Mouse (Mus musculus) CH12F3 (cell line): ENCODE data around the gene Gapdh.
"Not testable (repeated sequence)": the region's sequence is repeated elsewhere in the genome, so short reads cannot be mapped to it uniquely, and the experiment has no call there.

Source experiments
- in situ Hi-C: fragments of 300-500 bp; cut with MboI; formaldehyde crosslinking; loops from 2 replicates; pipeline ENCODE4 v1.14.3; 2020; ENCODE audit warnings: low sequenced_read_pairs

The Gapdh gene

DNA sequence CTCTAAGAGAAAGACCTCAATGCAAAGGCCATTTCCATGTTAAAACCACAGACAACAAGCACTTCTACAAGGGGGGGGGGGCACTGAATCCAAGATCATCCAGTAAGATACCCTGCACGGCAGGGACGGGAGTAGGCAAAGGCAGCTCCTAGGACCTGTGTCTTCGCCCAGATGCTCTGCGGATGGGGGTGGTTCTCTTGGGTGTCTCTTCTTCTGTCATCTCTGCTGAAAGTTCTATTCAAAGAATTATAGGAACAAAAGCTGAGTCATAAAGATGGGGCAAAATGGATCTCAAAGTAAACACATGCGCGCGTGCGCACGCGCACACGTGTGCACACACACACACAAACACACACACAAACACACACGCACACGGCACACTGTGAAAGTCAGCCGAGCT is 1.8 kb upstream of the Gapdh start:
- in situ Hi-C loops = no loop called here

- in situ Hi-C loops = no loop called here
Observed at GRCm38 (mm10) chr6:125166861-125167650, 789 bp upstream of the Gapdh start.

GRCm38 (mm10) chr6:125165328-125165891 is 857 bp downstream of the Gapdh start:
- in situ Hi-C loops = no loop called here

- in situ Hi-C loops = no loop called here
Observed at GRCm38 (mm10) chr6:125164672-125165327, 1.5 kb downstream of the Gapdh start.

DNA sequence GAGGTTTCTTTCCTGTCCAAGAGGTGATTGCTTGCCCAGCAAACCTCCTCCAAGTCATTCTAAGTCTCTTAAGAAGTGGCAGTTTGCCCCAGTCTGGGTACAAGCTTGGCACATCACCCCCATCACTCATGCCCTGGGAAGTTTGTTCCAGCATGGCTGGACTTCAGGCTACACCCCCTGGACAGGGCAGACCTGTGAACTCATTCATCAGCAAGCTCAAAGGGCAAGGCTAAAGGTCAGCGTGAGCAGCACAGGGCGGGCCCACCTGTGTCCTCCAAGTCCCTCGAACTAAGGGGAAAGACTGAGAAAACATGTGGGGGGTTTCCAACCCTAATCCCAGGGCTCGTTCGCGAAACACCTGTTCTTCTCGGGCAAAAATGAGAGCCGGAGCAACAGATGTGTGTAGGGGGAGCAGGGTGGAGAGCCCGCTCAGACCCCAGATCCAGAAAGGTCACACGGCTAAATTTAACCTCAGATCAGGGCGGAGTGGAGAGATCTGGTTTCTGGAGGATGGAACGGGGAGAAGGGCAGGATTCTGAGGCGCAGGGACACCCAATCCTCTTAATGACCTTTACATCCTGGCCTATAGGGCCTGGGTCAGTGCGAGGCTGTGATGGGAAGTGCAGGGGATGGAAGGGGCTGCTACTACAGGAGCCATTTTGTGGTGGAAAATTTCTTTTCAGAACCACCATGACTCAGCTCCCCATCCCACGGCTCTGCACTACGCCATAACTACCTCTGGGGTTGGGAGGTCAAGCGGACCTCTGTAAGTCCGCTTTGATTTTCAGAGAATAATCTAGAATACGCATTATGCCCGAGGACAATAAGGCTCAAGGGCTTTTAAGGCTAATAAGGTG is 2.2 kb downstream of the Gapdh start:
- in situ Hi-C loops = no loop called here

DNA sequence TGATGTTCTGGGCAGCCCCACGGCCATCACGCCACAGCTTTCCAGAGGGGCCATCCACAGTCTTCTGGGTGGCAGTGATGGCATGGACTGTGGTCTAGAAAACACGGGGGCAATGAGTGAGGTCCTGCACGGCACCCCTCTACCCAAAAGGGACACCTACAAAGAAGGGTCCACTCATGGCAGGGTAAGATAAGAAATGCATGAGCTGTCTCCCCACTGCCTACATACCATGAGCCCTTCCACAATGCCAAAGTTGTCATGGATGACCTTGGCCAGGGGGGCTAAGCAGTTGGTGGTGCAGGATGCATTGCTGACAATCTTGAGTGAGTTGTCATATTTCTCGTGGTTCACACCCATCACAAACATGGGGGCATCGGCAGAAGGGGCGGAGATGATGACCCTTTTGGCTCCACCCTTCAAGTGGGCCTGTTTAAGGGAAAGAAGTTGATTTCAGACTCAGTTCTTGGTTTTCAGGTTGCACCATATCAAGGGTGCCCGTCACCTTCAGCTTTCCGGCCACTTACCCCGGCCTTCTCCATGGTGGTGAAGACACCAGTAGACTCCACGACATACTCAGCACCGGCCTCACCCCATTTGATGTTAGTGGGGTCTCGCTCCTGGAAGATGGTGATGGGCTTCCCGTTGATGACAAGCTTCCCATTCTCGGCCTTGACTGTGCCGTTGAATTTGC is 3.5 kb downstream of the Gapdh start:
- in situ Hi-C loops = not testable (repeated sequence)

GRCm38 (mm10) chr6:125161971-125162370 is 4.3 kb downstream of the Gapdh start:
- in situ Hi-C loops = not testable (repeated sequence)

DNA sequence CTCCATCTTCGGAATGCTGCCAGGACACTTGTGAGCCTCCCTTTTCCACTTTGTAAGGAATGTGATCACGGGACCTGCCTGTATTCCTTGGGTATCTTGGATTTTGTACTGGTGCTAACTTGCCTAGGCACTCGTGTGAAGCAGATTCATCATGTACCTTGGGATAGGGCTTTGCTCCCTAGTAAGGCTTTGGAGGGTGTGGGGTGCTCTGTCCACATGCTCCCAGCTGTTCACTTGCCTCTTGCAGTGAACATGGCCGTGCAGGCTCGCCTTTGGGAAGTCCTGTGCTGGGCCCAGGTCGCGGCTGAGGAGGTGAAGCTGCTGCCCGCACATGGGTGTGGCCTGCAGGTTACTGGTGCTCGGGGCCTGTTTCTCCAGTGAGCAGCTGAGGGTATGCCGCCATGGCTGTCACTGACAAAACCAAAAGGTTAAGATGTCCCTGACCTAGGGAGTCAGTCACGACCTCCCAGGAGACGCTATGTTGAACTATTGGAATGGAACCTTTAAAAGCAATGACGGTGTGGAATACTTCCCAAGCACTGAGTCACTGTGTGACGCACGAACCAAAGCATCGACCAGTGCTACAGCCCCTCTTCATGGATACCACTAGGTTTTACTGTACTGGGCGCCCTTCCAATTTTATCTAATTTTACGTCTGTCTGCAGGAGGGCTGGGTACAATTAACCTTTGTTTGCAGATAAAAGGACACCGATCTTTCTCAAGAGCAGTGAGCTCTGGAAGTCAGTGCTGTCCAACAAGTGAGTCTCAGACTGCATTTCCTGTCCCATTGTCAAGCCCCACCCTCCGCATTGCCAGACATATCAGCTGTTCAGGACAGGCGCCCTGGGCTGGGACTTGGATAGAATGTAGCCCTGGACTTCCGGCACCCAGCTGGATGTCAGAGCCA is 5.2 kb downstream of the Gapdh start:
- in situ Hi-C loops = no loop called here

DNA sequence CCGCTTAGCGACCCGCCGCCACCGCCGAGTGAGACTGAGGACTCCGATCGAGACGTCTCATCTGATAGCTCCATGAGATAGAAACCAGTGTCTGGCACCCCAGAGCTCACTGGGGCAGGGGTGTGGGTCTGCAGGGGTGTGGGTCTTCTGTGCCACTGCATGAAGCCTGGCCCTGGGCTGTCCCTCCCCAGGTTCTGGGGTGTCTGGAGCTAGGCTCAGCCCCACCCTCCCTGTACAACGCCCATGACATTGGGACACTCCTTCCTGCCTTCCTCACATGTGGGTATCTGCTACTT is 5.8 kb downstream of the Gapdh start:
- in situ Hi-C loops = no loop called here

DNA sequence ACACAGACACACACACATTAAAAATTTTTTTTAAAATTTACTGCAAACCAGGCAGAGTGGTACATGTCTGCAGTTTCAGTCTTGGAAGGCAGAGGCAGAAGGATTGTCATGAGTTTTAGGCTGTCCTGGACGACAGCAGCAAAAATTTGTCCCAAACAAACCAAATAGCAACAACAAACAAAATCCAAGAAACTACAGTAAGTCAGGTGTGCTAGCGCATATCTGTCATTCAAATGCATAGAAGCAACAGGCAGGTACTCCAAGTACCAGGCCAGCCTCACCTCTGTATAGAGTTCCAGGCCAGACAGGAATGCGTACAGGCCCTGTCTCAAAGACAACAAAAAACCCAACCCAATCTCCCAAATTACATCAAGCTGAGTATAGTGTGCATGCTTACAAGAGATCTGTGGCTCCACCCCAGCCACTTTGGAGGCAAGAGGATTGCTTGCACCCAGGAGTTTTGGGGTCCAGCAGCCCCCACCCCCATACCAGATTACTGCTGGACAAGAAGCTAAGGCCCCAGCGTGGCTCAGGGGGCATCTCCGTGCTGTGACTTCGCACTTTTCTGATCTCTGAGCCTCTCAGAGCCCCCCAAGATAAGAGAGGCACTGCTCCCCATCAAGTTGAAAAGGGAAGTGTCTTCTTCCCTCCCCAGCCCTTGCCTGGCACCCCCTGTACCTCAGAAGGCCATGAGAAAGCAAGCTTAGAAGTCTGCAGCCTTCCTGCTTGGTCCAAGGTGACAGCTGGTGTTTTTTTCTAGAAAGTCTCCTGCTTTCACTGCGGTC is 6.3 kb downstream of the Gapdh start:
- in situ Hi-C loops = loop anchor here (10.0 kb wide), 1 partner anchor 115 kb away; no protein-coding TSS in a partner anchor

GRCm38 (mm10) chr6:125158944-125159492 is 7.2 kb downstream of the Gapdh start:
- in situ Hi-C loops = loop anchor here (10.0 kb wide), 1 partner anchor 116 kb away; no protein-coding TSS in a partner anchor

DNA sequence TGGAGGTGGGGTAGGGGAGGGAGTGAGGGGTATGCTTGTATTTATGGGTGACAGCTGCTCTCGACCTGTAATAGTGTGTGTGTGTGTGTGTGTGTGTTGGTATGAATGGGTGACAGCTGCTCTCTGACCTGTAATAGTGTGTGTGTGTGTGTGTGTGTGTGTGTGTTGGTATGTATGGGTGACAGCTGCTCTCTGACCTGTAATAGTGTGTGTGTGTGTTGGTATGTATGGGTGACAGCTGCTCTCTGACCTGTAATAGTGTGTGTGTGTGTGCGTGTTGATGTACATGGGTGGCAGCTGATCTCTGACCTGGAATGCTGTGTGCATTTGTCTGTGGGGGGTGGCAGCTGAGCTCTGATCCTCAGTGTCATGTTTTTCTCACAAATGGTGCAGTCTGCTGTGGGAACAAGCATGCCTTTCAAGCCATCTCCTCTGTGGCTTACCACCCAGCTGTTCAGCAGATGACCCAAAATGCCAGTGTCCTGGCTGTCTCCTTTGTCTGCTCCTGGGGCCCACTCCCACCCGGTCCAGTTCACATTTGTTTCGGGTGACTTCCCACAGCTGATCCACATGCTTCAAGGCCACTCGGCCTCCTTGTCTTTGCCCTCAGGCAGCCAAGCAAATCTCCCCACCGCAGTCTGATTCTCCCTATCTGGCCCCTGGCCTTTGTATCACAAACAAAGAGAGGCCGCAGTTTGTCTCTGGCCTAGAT is 9.2 kb downstream of the Gapdh start:
- in situ Hi-C loops = loop anchor here (10.0 kb wide), 1 partner anchor 118 kb away; no protein-coding TSS in a partner anchor

DNA sequence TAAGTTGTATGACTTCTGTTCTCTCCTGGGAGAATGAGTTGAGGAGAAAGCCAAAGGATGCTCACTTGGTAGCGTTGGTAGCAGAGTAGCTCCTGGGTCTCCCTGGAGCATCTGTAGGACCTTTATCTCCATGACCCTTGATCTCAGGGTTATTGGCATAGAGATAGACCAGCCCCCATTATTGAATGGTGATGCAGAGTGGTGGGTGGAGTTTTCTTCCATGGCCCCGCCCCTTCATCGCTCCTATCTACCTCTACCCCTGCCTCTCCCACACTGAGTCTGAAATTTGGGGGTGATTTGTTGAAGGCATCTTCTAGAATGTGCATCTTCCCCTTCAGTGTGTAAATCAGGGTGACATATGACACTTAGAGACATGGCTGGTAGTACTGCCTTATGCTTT is 9.8 kb downstream of the Gapdh start:
- in situ Hi-C loops = loop anchor here (10.0 kb wide), 1 partner anchor 118 kb away; no protein-coding TSS in a partner anchor

DNA sequence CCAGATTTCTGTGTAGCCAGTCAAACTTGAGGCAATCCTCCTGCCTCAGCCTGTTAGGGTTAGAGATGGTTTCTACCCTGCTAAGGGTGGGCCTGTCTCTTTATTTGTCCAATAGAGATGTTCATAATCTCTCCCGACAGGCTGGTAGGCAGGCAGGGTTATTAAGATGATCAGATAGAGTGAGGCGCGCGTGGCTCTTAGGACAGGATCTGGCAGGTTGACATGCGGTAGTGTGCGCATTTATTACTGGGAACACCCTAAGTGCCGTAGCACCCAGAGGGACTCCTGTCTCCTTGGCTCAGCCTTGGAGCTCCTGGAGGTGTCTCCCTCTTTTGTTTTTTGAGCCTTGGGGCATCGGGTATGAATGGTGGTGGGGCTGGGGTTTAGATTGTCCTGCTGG is 11.0 kb downstream of the Gapdh start:
- in situ Hi-C loops = loop anchor here (10.0 kb wide), 1 partner anchor 120 kb away; no protein-coding TSS in a partner anchor

- in situ Hi-C loops = loop anchor here (10.0 kb wide), 1 partner anchor 120 kb away; no protein-coding TSS in a partner anchor
Observed at GRCm38 (mm10) chr6:125154550-125154949, 11.7 kb downstream of the Gapdh start.

DNA sequence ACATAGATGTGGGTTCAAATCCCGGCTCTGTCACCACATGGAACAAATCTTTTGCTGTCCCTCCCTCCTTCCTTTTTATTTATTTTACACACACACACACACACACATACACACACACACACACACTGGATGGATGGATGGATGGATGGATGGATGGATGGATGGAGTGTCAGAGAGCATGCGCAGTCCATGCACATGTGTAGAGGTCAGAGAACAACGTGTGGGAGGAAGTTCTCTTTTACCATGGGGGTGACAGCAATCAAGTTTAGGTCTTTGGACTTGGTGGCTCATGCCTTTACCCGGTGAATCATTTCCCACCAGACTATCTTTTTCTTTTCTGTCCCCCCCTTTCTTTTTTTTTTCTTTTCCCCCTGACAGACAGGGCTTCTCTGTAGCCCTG is 12.6 kb downstream of the Gapdh start:
- in situ Hi-C loops = loop anchor here (10.0 kb wide), 1 partner anchor 121 kb away; no protein-coding TSS in a partner anchor

GRCm38 (mm10) chr6:125153018-125153389 is 13.3 kb downstream of the Gapdh start:
- in situ Hi-C loops = loop anchor here (10.0 kb wide), 1 partner anchor 122 kb away; no protein-coding TSS in a partner anchor
